Mouse (Mus musculus) c-Kit-positive CD71-positive TER-119-positive erythroid progenitor cells, embryonic 14.5 days (primary cell): ENCODE results near the gene Gale.

ENCODE experiments used
- DNase-seq: peaks from one replicate; pipeline ENCODE4 v3.0.0-alpha.2; 2013; ENCODE audit warnings: low spot score

Gene Gale

DNA sequence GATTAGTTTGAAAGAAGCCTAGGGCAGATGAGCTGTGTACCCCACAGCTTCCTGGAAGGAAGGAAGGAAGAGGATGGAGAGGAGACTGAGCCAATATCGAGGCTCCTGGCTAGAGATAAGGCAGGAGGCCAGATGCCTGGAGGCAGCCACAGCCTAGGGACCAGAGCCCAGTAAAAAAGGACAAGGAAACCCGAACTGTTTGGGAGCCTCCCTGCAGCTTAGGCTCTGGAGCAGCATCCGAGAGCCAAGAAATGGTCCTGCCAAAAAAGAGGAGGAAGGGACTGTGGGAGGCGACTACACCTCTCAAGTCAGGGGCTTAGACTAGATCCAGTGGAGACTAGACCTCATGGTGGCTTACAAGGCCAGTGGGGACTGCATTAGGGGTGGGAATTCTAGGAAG is 20.1 kb upstream of the Gale start:
- DNase-seq: no peak

DNA sequence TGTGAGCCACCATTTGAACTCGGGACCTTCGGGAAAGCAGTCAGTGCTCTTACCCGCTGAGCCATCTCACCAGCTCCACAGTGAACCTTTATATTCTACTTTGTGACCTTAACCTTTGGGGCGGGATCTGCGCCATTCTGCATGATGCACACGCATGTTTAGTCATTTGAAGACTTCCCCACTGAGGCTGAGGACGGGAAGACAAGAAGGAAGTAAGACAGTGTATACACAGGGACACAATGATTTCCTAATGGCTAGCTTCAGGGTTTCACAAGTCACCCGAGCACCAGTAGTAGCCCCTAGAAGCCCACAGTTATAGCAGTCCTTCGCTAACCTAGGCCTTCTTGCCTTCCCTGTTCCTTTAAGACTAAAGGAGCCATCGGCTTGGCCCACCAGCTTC is 17.8 kb upstream of the Gale start:
- DNase-seq: no peak

DNA sequence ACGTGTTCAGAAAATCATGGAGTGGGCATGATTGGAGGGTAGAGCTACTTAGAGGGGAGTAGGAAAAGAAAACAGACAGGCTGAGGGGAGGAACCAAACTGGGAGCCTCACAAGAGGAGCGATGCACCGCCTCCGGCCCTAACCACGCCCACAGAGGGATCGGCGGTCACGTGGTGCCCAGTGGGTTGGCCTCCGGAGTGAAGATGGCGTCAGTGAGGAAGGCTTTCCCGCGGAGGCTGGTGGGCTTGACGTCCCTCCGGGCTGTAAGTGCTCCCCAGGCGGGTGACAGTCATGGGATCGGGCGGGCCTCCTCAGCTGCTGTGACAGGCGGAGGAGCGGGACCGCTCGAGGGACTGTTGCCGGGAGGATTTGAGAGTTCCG is 17.3 kb upstream of the Gale start, which contains the start of gene Hmgcl:
Gene Hmgcl (plus strand): TSS at position 171 of the 381 bp plus-strand sequence.
- peak; percentile 91 for DNase-seq

DNA sequence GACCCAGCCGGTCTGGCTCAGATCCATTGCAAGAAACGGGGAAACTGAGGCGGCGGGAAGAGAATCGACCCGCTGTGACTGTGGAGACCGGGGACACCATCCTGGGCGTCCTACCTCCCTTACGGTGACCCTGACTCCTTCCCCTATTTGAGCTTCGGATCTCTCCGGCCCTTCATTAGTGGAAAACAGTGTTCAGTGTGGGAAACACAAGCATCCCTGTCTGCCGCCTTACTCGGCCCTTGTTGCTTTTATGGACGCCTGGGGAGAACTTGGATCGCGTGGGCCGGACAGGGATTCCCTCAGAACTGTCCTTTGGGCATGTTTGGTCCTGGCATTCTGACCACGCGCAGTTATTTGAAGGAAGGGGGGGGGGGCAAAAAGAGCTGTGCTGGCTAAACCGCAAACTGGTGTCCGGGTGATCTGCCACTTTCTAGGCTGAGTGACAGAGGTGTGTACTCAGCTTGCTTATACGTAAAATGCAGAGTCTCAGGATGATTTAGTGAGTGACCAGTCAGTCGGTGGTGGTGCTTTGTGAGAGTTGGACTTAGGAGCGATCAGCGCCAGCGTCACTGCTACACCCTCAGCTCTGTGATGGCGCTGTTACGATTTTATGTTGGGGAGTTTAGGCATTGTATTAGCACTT is 16.7 kb upstream of the Gale start:
- DNase-seq: no peak

DNA sequence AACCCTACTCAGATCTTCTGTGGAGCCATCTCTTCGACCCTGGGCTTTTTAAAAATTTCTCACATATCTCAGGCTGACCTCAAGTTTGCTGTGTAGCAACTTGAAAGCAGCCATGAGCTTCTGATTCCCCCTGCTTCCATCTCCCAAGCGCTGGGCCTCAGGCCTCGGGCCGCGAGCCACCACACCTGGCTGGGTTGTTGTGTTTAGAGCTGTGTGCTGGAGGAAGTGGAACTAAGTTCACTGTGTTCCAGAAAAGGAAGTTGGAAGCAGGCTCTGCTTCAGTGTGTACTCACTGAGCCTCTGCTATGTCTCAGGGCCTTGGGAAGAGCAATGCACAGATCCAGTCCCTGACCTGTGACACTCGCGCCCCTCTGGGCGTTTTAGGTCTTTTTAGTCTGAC is 15.4 kb upstream of the Gale start:
- no peak for DNase-seq

GRCm38 (mm10) chr4:135949475-135949874 is 14.1 kb upstream of the Gale start:
- no peak for DNase-seq

DNA sequence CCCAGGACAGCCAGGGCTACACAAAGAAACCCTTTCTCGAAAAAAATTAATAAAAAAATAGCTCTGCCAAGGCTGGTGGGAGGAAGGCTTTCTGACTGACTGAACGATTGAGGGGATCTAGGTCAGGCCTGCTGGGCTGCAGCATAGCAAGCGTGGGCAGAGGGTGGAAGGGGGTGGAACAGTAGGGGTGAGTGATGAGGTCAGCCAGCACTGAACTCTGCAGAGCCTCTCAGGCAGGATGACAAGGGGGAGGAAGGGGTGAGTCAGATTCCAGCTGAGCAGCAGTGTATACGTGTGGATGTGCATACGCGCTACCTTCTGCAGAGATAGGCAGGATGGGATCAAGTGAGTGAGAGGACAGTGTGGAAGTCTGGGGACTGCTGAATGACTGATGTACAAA is 13.6 kb upstream of the Gale start:
- no peak for DNase-seq

DNA sequence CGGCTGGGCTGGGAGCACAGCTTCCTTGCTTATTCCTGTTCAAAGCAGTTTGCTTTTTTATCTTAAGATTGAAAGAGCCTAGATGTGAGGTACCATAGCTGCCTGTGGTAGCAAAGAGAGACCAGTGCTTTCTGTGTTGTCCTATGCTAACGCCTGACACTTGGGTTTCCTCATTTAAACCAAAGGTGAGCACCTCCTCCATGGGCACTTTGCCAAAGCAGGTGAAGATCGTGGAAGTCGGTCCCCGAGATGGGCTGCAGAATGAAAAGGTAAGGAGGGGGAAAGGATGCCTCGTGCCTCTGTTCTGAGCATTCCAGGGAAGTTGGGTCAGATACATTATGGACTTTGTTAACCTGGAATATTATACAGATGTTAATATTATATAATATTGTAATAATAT is 13.2 kb upstream of the Gale start:
- no peak for DNase-seq

- no peak for DNase-seq
Measured at GRCm38 (mm10) chr4:135951505-135951904, 12.0 kb upstream of the Gale start.

DNA sequence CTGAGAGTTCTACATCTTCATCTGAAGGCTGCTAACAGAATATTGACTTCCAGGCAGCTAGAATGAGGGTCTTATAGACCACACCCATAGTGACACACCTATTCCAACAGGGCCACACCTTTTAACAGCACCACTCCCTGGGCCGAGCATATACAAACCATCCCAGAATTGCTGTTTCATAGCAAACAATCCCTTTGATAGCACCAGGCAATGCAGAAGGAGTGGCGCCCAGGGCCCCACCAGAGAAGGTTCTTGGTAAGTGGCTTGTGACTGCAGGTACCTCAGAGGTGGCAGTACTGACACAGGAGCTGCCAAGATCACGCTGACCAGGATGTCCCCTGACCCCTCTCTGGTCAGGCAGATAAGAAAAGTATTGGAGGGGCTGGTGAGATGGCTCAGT is 10.3 kb upstream of the Gale start:
- DNase-seq: no peak

GRCm38 (mm10) chr4:135954241-135954640 is 9.3 kb upstream of the Gale start:
- peak; percentile 80 for DNase-seq

DNA sequence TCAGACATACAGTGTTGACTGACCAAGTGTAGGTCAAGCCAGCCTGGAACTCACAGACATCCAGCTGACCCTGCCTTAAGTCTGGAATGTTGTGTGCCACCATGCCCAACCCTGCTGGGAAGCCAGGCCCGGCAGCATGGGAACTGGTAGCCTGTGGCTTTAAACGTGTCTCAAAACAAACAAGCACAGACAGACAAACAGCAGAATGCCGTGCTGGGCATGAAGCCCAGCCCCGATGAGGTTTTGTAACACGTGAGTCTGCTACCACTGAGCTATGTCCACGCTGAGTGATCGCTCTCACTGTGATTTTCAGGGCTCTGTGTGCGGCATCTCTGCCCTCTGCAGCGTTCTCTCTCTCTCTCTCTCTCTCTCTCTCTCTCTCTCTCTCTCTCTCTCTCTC is 7.6 kb upstream of the Gale start:
- no peak for DNase-seq

DNA sequence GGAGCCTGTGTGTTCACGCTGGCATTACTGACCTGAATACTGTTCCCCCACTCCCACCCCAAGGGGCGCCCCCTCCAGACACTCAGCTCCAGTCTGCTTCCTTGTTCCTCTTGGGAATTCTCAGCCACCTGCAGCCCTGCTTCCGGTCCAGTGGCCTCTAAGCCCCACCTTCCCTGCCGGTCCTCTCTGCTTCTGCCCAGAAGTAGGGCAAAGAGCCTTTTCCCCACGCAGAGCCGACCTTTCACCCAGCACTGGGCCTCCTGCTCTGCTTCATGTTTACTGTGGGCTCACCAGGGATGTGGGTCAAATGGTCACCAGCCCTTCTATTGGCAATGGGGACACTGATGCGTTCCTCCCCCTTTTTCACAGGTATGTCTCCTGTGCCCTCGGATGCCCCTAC is 5.2 kb upstream of the Gale start:
- no peak for DNase-seq

GRCm38 (mm10) chr4:135960717-135961116 is 2.8 kb upstream of the Gale start:
- DNase-seq: peak; percentile 86

- DNase-seq: no peak
Measured at GRCm38 (mm10) chr4:135961709-135962108, 1.8 kb upstream of the Gale start.

GRCm38 (mm10) chr4:135962198-135962597 is 1.3 kb upstream of the Gale start:
- no peak for DNase-seq

DNA sequence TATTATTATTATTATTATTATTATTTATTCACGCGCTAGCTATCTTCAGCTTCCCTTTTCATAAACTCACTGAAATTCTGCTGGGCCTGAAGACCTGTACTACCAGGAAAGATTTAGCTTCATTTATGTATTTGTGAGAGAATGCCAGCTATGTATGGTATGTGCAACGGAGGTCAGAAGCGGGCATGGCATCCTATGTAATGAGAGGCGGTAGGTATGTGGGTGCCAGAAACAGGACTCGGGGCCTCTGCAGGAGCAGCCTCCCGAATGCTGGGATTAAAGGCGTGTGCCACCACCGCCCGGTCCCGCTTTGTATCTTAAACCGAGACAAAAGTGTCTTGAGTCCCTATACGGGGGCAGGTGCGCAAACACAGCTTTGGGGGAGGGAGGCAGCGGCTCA is 581 bp upstream of the Gale start:
- DNase-seq: no peak

- DNase-seq: no peak
Measured at GRCm38 (mm10) chr4:135964426-135964825, 899 bp downstream of the Gale start.

DNA sequence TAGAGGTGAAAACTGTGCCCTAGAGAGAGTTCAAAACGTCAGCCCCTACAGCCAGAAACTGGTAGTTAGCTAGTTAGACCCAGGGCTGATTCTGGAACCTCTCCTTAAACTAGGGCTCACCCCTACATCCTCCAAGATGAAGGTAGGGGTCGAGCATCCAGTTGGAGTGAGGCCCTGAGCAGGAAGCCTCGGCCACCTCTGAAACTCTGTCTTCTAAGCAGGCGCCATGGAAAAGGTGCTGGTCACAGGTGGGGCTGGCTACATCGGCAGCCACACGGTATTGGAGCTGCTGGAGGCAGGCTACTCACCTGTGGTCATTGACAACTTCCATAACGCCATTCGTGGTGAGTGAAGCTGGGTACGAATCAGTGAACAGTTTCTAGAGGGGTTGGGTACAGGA is 1.6 kb downstream of the Gale start:
- DNase-seq: no peak

DNA sequence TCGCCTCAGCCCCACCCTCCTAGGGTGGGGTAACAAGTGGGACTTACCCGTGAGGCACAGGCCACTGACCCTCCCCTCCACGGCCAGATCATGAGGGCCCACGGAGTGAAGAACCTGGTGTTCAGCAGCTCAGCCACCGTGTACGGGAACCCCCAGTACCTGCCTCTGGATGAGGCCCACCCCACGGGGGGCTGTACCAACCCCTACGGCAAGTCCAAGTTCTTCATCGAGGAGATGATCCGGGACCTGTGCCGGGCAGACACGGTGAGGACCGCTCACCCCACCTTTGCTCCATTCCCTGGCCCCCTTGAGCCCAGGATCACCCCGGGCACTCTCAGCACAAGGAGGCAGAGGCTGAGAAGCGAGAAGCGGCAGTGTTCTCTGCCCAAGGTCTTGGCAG is 2.8 kb downstream of the Gale start:
- DNase-seq: no peak

DNA sequence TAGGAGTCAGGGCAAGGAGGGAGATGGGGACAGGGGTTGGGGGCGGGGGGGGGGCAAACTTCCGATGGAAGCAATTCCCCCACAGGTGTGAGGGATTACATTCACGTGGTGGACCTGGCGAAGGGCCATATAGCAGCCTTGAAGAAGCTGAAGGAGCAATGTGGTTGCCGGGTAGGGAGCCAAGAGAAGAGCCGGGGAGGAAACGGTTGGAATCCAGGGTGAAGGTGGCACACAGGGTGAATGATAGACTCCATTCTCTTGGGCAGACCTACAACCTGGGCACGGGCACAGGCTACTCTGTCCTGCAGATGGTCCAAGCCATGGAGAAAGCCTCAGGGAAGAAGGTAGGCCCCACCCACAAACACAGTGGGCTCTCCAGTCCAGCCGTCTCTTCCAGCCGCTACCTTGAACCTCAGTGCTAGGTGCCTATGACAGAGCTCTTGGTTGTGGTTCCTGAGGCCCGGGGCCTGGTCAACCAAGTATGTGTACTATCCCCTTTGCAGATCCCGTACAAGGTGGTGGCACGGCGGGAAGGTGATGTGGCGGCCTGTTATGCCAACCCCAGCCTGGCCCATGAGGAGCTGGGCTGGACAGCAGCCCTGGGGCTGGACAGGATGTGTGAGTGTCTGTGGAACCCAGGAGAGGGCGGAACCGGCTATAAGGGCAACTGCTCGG is 3.7 kb downstream of the Gale start:
- no peak for DNase-seq

DNA sequence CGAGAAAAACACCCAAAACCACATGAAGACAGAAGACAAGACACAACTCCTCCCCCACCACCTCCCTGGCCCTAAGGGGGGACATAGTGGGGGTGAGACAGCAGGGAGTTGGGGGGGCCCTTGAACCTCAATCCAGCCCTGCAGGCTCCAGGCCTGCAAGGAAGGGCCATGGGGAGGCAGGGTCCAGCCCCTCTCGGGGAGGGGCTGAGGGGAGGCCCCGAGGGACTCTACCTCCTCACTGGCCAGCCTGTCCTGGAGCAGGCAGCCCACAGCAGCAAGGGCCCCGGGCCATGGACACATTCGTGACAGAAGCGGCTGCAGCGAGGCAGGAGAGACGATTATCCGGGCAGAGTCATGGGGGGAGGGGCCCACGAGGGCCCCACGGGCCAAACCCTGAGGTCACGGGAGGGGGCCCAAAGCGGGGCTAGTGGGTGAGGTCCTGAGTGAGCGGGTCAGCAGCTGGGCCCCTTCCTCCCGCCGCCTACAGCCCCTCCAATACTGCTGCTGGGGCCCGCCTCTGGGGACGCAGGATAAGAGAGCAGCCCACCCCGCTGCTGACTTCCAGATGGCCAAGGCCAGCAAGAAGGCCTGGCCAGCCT is 4.8 kb downstream of the Gale start:
- DNase-seq: no peak

GRCm38 (mm10) chr4:135969070-135969750 is 5.7 kb downstream of the Gale start:
- DNase-seq: no peak
